Mouse (Mus musculus): Measurements from ENCODE around the gene 1700024G13Rik. TPM values are rescaled to one million over a fixed set of nuclear protein-coding genes. Genes with fewer than 3 reads are reported as not detected.
"Not testable (repeated sequence)": the region's sequence is repeated elsewhere in the genome, so short reads cannot be mapped to it uniquely, and the experiment has no call there.

The 1700024G13Rik gene
- polyA plus RNA-seq, 1 experiment from 2014 or later, result not detected

- WGBS, result 76% methylated on average over 2 of the region's 2 CpGs
- Histone ChIP-seq H3K4me2 (no peak overlapping the region), H3K9me3 (no peaks in the 10 kb centered on the region), H3K4me1 (no peaks in the 10 kb centered on the region), H3K27ac (replicated peaks) (no peak overlapping the region), H3K27me3 (replicated peaks) (peaks cover 8% of the 10 kb centered on the region; the same call in 1 of the 2 replicates), H3K9ac (no peak overlapping the region), H3K36me3 (no peaks in the 10 kb centered on the region), H3K4me3 (no peak overlapping the region)
- ATAC-seq (ENCODE audit: extremely low read depth, insufficient number of reproducible peaks, low FRiP score, low TSS enrichment), result no peak
Observed at GRCm38 (mm10) chr14:32372510-32372909, 15.7 kb downstream of the 1700024G13Rik start.

GRCm38 (mm10) chr14:32369756-32370155, 18.4 kb downstream of the 1700024G13Rik start:
- WGBS, result 55% methylated on average over 7 of the region's 7 CpGs
- Histone ChIP-seq H3K27me3 (replicated peaks) (no peaks in the 10 kb centered on the region; the same call in 1 of the 2 replicates), H3K9me3 (no peaks in the 10 kb centered on the region), H3K9ac (no peak overlapping the region), H3K4me1 (no peaks in the 10 kb centered on the region), H3K4me3 (no peak overlapping the region), H3K36me3 (no peaks in the 10 kb centered on the region), H3K4me2 (no peak overlapping the region), H3K27ac (replicated peaks) (no peak overlapping the region)
- ATAC-seq (ENCODE audit: extremely low read depth, insufficient number of reproducible peaks, low FRiP score, low TSS enrichment), result no peak

DNA sequence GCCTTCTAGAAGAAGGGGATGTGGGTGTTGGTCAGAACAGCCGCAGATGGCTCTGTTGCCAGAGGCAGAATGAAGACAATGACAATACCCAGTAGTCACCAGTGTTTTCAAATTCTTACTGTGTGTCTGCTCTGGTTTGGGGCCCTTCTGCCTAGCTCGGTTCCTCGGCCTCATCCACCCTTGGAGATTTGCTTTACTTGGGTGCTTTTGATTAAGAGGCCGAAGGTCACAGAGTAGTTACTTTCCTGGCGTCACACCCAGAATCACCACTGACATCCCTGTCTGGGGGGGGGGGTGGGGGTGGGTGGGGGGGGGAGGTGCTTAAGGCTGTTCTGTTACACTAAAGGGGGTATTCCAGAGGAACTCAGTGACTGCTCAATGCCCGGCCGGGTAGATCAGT, 23.8 kb downstream of the 1700024G13Rik start:
- WGBS, result 55% methylated on average over 7 of the region's 7 CpGs
- Histone ChIP-seq H3K4me3 (no peak overlapping the region), H3K9me3 (peaks cover under 1% of the 10 kb centered on the region; the same call in 1 of the 2 replicates), H3K4me1 (no peaks in the 10 kb centered on the region), H3K9ac (no peak overlapping the region), H3K36me3 (no peaks in the 10 kb centered on the region), H3K27me3 (replicated peaks) (no peaks in the 10 kb centered on the region), H3K4me2 (no peak overlapping the region), H3K27ac (replicated peaks) (no peak overlapping the region)
- no peak for ATAC-seq (ENCODE audit: extremely low read depth, insufficient number of reproducible peaks, low FRiP score, low TSS enrichment)

- H3K4me2 ChIP-seq; ATAC-seq (ENCODE audit: extremely low read depth, insufficient number of reproducible peaks, low FRiP score, low TSS enrichment); H3K27me3 ChIP-seq (replicated peaks); H3K9me3 ChIP-seq; H3K9ac ChIP-seq; H3K4me1 ChIP-seq; H3K27ac ChIP-seq (replicated peaks); H3K4me3 ChIP-seq; H3K36me3 ChIP-seq: not testable (repeated sequence)
- 30% methylated on average over 6 of the region's 6 CpGs for WGBS
Observed at GRCm38 (mm10) chr14:32351181-32351920, 36.8 kb downstream of the 1700024G13Rik start.

DNA sequence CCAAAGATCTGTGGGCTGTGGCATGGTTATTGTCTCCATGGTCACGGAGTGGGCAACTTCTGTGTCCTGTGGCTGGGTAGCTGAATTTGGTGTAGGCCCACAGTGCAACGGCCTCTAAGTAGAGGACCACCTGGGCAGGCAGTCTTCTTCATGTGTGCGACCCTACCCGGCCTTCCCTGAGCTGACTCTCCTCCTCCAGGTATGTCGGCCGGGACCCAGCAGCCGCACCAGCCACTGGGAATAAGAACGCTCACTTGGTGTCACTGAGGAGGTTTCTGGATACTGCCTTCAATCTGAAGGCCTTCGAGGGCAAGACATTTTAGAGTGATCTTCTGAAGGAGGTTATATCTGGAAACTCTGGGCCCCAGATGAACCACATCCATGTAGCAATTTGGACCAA, 40.9 kb downstream of the 1700024G13Rik start:
- no peaks in the 10 kb centered on the region for H3K9me3 ChIP-seq
- peaks cover 24% of the 10 kb centered on the region for H3K36me3 ChIP-seq
- H3K4me1 ChIP-seq, result no peaks in the 10 kb centered on the region
- no peak overlapping the region for H3K4me2 ChIP-seq
- no peak for ATAC-seq (ENCODE audit: extremely low read depth, insufficient number of reproducible peaks, low FRiP score, low TSS enrichment)
- no peak overlapping the region for H3K4me3 ChIP-seq
- no peak overlapping the region for H3K9ac ChIP-seq
- H3K27ac ChIP-seq (replicated peaks), result no peak overlapping the region
- whole genome bisulfite sequencing, result 88% methylated on average over 9 of the region's 9 CpGs
- H3K27me3 ChIP-seq (replicated peaks), result no peaks in the 10 kb centered on the region

GRCm38 (mm10) chr14:32344694-32345093, 43.5 kb downstream of the 1700024G13Rik start:
- 77% methylated on average over 9 of the region's 10 CpGs for WGBS
- H3K4me3 ChIP-seq, result no peak overlapping the region
- H3K4me1 ChIP-seq, result no peaks in the 10 kb centered on the region
- no peak overlapping the region for H3K27ac ChIP-seq (replicated peaks)
- no peaks in the 10 kb centered on the region for H3K9me3 ChIP-seq
- H3K36me3 ChIP-seq, result peaks cover 50% of the 10 kb centered on the region
- H3K27me3 ChIP-seq (replicated peaks), result no peaks in the 10 kb centered on the region
- no peak overlapping the region for H3K4me2 ChIP-seq
- no peak for ATAC-seq (ENCODE audit: extremely low read depth, insufficient number of reproducible peaks, low FRiP score, low TSS enrichment)
- no peak overlapping the region for H3K9ac ChIP-seq

DNA sequence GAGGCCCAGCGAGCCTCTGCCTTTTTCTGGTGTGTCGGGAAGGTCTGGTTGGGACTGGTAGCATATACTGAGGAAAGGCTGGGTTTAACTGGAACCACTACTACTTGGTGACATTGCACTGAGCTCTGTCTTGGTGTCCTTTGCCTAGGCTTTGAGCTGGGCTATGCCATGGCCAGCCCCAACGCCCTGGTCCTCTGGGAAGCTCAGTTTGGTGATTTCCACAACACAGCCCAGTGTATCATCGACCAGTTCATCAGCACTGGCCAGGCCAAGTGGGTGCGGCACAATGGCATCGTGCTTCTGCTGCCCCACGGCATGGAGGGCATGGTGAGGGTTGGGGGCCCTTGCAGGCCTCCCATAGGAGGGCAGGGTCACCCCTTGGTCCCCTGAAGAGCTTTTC, 44.0 kb downstream of the 1700024G13Rik start:
- H3K4me1 ChIP-seq, result no peaks in the 10 kb centered on the region
- peaks cover 55% of the 10 kb centered on the region for H3K36me3 ChIP-seq

GRCm38 (mm10) chr14:32341823-32342222, 46.4 kb downstream of the 1700024G13Rik start:
- no peak overlapping the region for H3K4me2 ChIP-seq
- H3K27ac ChIP-seq (replicated peaks), result no peak overlapping the region
- no peak overlapping the region for H3K9ac ChIP-seq
- WGBS, result 84% methylated on average over 7 of the region's 7 CpGs
- no peak overlapping the region for H3K4me3 ChIP-seq
- H3K36me3 ChIP-seq, result peaks cover 72% of the 10 kb centered on the region
- H3K4me1 ChIP-seq, result no peaks in the 10 kb centered on the region
- H3K27me3 ChIP-seq (replicated peaks), result no peaks in the 10 kb centered on the region
- no peak for ATAC-seq (ENCODE audit: extremely low read depth, insufficient number of reproducible peaks, low FRiP score, low TSS enrichment)
- no peaks in the 10 kb centered on the region for H3K9me3 ChIP-seq

More for the DNA sequence above, 44.0 kb downstream of the 1700024G13Rik start:
- Histone ChIP-seq H3K9ac (no peak overlapping the region), H3K27ac (replicated peaks) (no peak overlapping the region), H3K27me3 (replicated peaks) (no peaks in the 10 kb centered on the region), H3K4me2 (no peak overlapping the region), H3K9me3 (no peaks in the 10 kb centered on the region), H3K4me3 (no peak overlapping the region)
- no peak for ATAC-seq (ENCODE audit: extremely low read depth, insufficient number of reproducible peaks, low FRiP score, low TSS enrichment)
- 86% methylated on average over 7 of the region's 7 CpGs for WGBS

DNA sequence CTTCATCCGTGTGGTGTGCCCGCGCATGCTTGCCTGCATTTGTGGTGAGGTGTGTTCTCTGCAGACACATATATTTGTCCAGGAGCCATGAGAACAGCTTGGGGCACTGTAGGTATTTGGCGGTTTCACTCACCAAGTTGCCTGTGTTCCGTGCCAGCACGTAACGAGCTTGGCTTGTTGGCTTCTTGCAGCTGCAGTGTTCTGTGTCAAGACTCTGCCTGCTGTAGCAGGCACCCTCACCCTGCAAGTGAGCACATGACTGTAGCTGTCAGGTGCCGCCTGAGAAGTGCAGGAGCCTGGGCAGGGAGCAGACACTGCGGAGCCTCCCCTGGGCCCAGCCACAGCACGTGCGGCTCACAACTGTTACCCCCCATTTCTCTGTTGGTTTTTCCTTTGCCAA, 51.6 kb downstream of the 1700024G13Rik start:
- Histone ChIP-seq H3K4me3 (no peak overlapping the region), H3K36me3 (peaks cover 61% of the 10 kb centered on the region), H3K4me2 (no peak overlapping the region), H3K4me1 (no peaks in the 10 kb centered on the region), H3K9ac (no peak overlapping the region), H3K27ac (replicated peaks) (no peak overlapping the region), H3K27me3 (replicated peaks) (no peaks in the 10 kb centered on the region), H3K9me3 (no peaks in the 10 kb centered on the region)
- 69% methylated on average over 11 of the region's 11 CpGs for WGBS
- no peak for ATAC-seq (ENCODE audit: extremely low read depth, insufficient number of reproducible peaks, low FRiP score, low TSS enrichment)

DNA sequence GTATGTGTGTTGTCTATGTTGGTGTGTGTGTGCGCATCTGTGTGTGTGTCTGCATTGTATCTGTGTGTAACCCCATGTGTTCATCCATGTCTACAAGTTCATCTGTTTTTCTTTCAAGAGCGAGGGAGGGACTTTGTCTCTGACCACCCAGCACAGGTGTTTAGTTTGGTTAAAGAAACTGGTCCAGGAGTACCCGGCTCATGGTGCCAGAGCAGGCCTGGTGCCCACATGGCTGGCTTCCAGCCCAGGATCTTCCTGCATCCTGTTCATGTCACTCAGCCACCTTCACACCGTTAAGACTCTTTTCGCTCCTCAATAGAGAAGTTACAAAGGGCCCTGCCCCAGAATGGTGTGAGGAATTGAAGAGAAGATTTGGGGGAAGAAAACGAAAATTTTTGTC, 52.2 kb downstream of the 1700024G13Rik start:
- no peak overlapping the region for H3K4me3 ChIP-seq
- H3K27ac ChIP-seq (replicated peaks), result no peak overlapping the region
- H3K27me3 ChIP-seq (replicated peaks), result no peaks in the 10 kb centered on the region
- H3K9ac ChIP-seq, result no peak overlapping the region
- H3K9me3 ChIP-seq, result no peaks in the 10 kb centered on the region
- peaks cover 56% of the 10 kb centered on the region for H3K36me3 ChIP-seq
- H3K4me1 ChIP-seq, result no peaks in the 10 kb centered on the region
- no peak for ATAC-seq (ENCODE audit: extremely low read depth, insufficient number of reproducible peaks, low FRiP score, low TSS enrichment)
- H3K4me2 ChIP-seq, result no peak overlapping the region
- WGBS, result 72% methylated on average over 6 of the region's 6 CpGs

DNA sequence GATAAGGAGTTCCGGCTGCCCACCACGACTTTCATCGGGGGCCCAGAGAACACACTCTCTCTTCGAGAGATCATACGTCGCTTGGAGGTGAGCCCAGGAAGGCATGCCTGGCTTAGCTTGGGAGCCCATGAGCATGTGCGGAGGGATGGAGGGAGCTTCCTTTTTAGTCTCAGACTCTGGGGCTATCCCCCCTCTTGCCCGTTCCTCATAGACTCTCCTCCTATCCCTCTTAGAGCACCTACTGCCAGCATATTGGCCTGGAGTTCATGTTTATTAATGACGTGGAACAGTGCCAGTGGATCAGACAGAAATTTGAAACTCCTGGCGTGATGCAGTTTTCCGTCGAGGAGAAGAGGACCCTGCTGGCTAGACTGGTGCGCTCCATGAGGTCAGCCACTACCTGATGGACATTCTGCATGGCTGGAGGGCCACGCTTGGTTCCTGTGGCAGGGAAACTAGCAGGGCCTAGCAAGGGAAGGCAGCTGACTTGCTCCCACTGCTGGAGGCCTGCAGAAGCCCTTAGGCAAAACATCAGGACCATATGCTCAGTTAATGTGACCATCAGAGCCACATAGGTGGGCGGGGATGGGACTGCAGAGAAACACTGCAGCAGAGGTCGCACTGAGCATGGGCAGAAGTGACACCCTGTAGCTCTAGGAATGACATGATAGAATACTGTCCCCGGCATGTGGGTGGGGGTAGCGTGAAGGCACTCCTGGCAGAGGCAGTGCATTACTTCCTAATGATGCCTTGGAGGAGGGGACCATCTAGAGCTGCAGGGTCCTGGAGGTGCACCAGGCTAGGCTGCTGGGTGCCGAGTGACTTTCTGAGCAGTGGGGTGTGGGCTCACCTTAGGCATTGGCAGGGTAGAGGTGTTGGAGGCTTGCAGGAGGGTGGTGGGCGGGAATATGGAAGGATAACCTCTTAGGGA, 55.4 kb downstream of the 1700024G13Rik start:
- H3K36me3 ChIP-seq, result peaks cover 24% of the 10 kb centered on the region
- 84% methylated on average over 20 of the region's 20 CpGs for WGBS
- H3K4me3 ChIP-seq, result no peak overlapping the region
- no peaks in the 10 kb centered on the region for H3K4me1 ChIP-seq
- no peaks in the 10 kb centered on the region for H3K9me3 ChIP-seq
- no peak for ATAC-seq (ENCODE audit: extremely low read depth, insufficient number of reproducible peaks, low FRiP score, low TSS enrichment)
- no peaks in the 10 kb centered on the region for H3K27me3 ChIP-seq (replicated peaks)
- H3K9ac ChIP-seq, result no peak overlapping the region
- H3K27ac ChIP-seq (replicated peaks), result no peak overlapping the region
- H3K4me2 ChIP-seq, result no peak overlapping the region
